In the genomic region with DNA sequence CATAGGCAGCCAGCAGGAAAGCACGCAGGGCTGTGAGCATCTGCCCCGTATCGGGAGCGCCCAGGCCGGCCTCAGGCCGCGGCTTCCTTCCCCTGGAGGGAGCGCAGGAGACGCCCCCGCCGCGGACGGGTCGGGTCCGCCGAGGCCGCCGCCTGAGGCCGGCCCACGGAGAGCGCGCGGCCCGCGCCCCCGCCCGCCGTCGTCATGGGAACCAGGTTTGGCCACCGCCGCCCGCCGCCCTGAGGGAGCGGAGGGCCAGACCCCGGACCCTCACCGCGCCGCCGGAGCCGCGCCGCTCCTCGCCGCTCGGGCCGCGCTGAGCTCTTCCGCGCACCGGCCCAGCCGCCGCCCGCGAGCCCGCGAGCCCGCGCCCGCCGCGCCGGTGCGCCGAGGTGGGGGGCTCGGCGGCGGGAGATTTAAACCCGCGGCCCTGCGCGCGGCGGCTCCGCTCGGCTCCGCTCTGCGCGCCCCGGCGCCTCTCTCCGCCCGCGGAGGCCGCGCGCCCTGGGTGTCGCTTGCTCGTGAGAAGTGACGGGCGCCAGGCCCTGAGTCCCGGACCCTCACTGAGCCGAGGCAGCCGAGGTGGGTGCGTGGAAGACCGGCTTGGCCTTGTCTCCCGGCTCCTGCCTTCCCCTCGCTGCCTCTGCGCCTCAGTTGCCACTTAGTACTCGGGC, we compare ENCODE assay signal across 8 mouse cellular contexts. TPM values are rescaled to one million over a fixed set of nuclear protein-coding genes. Genes with fewer than 3 reads are reported as not detected.
DNase-seq lines count a peak whose midpoint lies in the region; ATAC-seq and TF ChIP-seq lines count a peak whose summit lies in the region.

Gene Ica1l (minus strand): TSS at position 389 of the 674 bp plus-strand sequence.

- H3K4me1 ChIP-seq in embryonic facial prominence, embryonic 14.5 days (ENCODE audit: control insufficient read depth, insufficient read depth, low read length): 0 out of 2 replicates have a peak, but pooled peaks cover 2% of the 10 kb centered on the region
- 0 out of 2 replicates have a peak, but pooled peaks cover 3% of the 10 kb centered on the region for H3K4me1 ChIP-seq in heart, embryonic 12.5 days (replicated peaks)
- H3K4me1 ChIP-seq in kidney, embryonic 15.5 days: peaks cover 5% of the 10 kb centered on the region
- 0 out of 2 replicates have a peak, but pooled peaks cover 12% of the 10 kb centered on the region for H3K4me1 ChIP-seq in liver, embryonic 12.5 days
- H3K4me1 ChIP-seq in testis, adult 2 months (ENCODE audit: control insufficient read depth, insufficient read depth, low read length): no peaks in the 10 kb centered on the region; the same call in 1 of the 2 replicates

- peak; percentile 51 for DNase-seq in CD4-positive helper T cell, adult 2 months (ENCODE audit: low read depth, low spot score)
- DNase-seq in adrenal gland, postnatal 4 days (ENCODE audit: low spot score in 2 of 2): peak; percentile 20 to 39
- peak; percentile 50 for DNase-seq in embryonic facial prominence, embryonic 14.5 days (ENCODE audit: low spot score)
- peak; percentile 20 to 26 for DNase-seq in natural killer cell, adult 2 months (ENCODE audit: low spot score in 2 of 2)

- peak within 1 kb of the TSS; percentile 77 for H3K9ac ChIP-seq in embryonic facial prominence, embryonic 14.5 days (ENCODE audit: low read depth, low read length)
- peak within 1 kb of the TSS; percentile 71 for H3K9ac ChIP-seq in heart, embryonic 12.5 days
- peak within 1 kb of the TSS; percentile 64 for H3K9ac ChIP-seq in kidney, embryonic 15.5 days
- H3K9ac ChIP-seq in liver, embryonic 12.5 days: peak within 1 kb of the TSS; percentile 17; the same call in 1 of the 2 replicates

- H3K27ac ChIP-seq in embryonic facial prominence, embryonic 14.5 days (replicated peaks; ENCODE audit: low read depth, low read length): no peak within 1 kb of the TSS
- H3K27ac ChIP-seq in heart, embryonic 12.5 days (ENCODE audit: poor library complexity, severe bottlenecking): no peak within 1 kb of the TSS
- no peak within 1 kb of the TSS for H3K27ac ChIP-seq in kidney, embryonic 15.5 days
- H3K27ac ChIP-seq in liver, embryonic 12.5 days: no peak within 1 kb of the TSS
- H3K27ac ChIP-seq in testis, adult 2 months (ENCODE audit: control insufficient read depth, insufficient read depth, low read depth, low read length): peak within 1 kb of the TSS; percentile 98

- ATAC-seq in embryonic facial prominence, embryonic 14.5 days (ENCODE audit: low read depth): peak; percentile 86
- peak; percentile 75 for ATAC-seq in heart, embryonic 12.5 days (ENCODE audit: insufficient number of reproducible peaks, low FRiP score)
- ATAC-seq in kidney, embryonic 15.5 days (replicated peaks; ENCODE audit: low FRiP score): peak; percentile 93
- peak; percentile 63 for ATAC-seq in liver, embryonic 12.5 days

- no peaks in the 10 kb centered on the region for H3K9me3 ChIP-seq in embryonic facial prominence, embryonic 14.5 days (ENCODE audit: control insufficient read depth, low read length)
- H3K9me3 ChIP-seq in heart, embryonic 12.5 days (replicated peaks): peaks cover 3% of the 10 kb centered on the region
- H3K9me3 ChIP-seq in kidney, embryonic 15.5 days (replicated peaks): no peaks in the 10 kb centered on the region
- H3K9me3 ChIP-seq in liver, embryonic 12.5 days (replicated peaks): no peaks in the 10 kb centered on the region

- H3K4me2 ChIP-seq in embryonic facial prominence, embryonic 14.5 days (ENCODE audit: low read depth, low read length): peak within 1 kb of the TSS; percentile 95
- peak within 1 kb of the TSS; percentile 97 for H3K4me2 ChIP-seq in heart, embryonic 12.5 days
- H3K4me2 ChIP-seq in kidney, embryonic 15.5 days: peak within 1 kb of the TSS; percentile 98
- H3K4me2 ChIP-seq in liver, embryonic 12.5 days: peak within 1 kb of the TSS; percentile 88

- peak within 1 kb of the TSS; percentile 73 for H3K4me3 ChIP-seq in embryonic facial prominence, embryonic 14.5 days (ENCODE audit: low read depth, low read length)
- peak within 1 kb of the TSS; percentile 70 for H3K4me3 ChIP-seq in heart, embryonic 12.5 days
- peak within 1 kb of the TSS; percentile 81 for H3K4me3 ChIP-seq in kidney, embryonic 15.5 days (replicated peaks)
- peak within 1 kb of the TSS; percentile 67 for H3K4me3 ChIP-seq in liver, embryonic 12.5 days
- peak within 1 kb of the TSS; percentile 99 for H3K4me3 ChIP-seq in testis, adult 2 months (ENCODE audit: control insufficient read depth, low read depth, low read length)

- no peaks in the 10 kb centered on the region for H3K36me3 ChIP-seq in embryonic facial prominence, embryonic 14.5 days (ENCODE audit: control insufficient read depth, insufficient read depth, low read length)
- no peaks in the 10 kb centered on the region for H3K36me3 ChIP-seq in heart, embryonic 12.5 days
- no peaks in the 10 kb centered on the region for H3K36me3 ChIP-seq in kidney, embryonic 15.5 days
- no peaks in the 10 kb centered on the region for H3K36me3 ChIP-seq in liver, embryonic 12.5 days
- H3K36me3 ChIP-seq in testis, adult 2 months (ENCODE audit: control insufficient read depth, insufficient read depth, low read length): no peaks in the 10 kb centered on the region

- no peak for TF ChIP-seq POLR2A in testis, adult 2 months (IDR thresholded peaks at IDR 0.05; ENCODE audit: control insufficient read depth, low read depth, low read length)

- H3K27me3 ChIP-seq in embryonic facial prominence, embryonic 14.5 days (replicated peaks; ENCODE audit: control insufficient read depth, insufficient read depth, low read length): peaks cover 17% of the 10 kb centered on the region
- peaks cover 17% of the 10 kb centered on the region for H3K27me3 ChIP-seq in heart, embryonic 12.5 days (replicated peaks)
- H3K27me3 ChIP-seq in kidney, embryonic 15.5 days: peaks cover 22% of the 10 kb centered on the region
- H3K27me3 ChIP-seq in liver, embryonic 12.5 days (replicated peaks): peaks cover 40% of the 10 kb centered on the region
- no peaks in the 10 kb centered on the region for H3K27me3 ChIP-seq in testis, adult 2 months (ENCODE audit: control insufficient read depth, insufficient read depth, low read length)

- TF ChIP-seq CTCF in testis, adult 2 months (IDR thresholded peaks at IDR 0.05; ENCODE audit: control insufficient read depth, insufficient read depth, insufficient replicate concordance, low read depth, low read length): no peak

- WGBS in embryonic facial prominence, embryonic 14.5 days: 0% methylated on average over 19 of the region's 99 CpGs
- WGBS in heart, embryonic 12.5 days: 5% methylated on average over 91 of the region's 99 CpGs
- under 1% methylated on average over 88 of the region's 99 CpGs for WGBS in kidney, embryonic 15.5 days
- WGBS in liver, embryonic 12.5 days (ENCODE audit: insufficient replicate concordance): under 1% methylated on average over 88 of the region's 99 CpGs

RNA-seq across cellular contexts. Expression of gene Ica1l, which starts in this region (rescaled TPM):
- total RNA-seq in adrenal gland, postnatal 4 days (2021): 1 to 10 TPM; 4.4 to 4.7 TPM
- 1.9 and 2.5 TPM in 2 replicates for polyA plus RNA-seq in embryonic facial prominence, embryonic 14.5 days (2014; fragmentation: Nextera tagmentation; extraction: Ambion mirVana)
- 0.31 and 0.58 TPM in 2 replicates for polyA plus RNA-seq in heart, embryonic 12.5 days (2016; fragmentation: Nextera tagmentation; extraction: Ambion mirVana)
- 0.83 and 1.0 TPM in 2 replicates for polyA plus RNA-seq in kidney, embryonic 15.5 days (2015; fragmentation: Nextera tagmentation; extraction: Ambion mirVana)
- 0.56 and 0.69 TPM in 2 replicates for polyA plus RNA-seq in liver, embryonic 12.5 days (2016; fragmentation: Nextera tagmentation; extraction: Ambion mirVana)
- polyA plus RNA-seq in testis, adult 2 months (2012; rRNA removed): 47.9 and 53.0 TPM in 2 replicates

Comparison
In these comparisons a context has a peak if more than half of its experiments do, and no peak if none do; other contexts are left out.
1. RNA of gene Ica1l (polyA plus RNA-seq): 47.9 to 53.0 TPM in testis, adult 2 months; 1.9 to 2.5 TPM in embryonic facial prominence, embryonic 14.5 days, 0.83 to 1.0 TPM in kidney, embryonic 15.5 days, 0.56 to 0.69 TPM in liver, embryonic 12.5 days and 0.31 to 0.58 TPM in heart, embryonic 12.5 days; every median in the first group is over 10 times any median in the second.
2. Peak in ATAC-seq, H3K4me3 ChIP-seq, H3K9ac ChIP-seq and H3K4me2 ChIP-seq in heart, embryonic 12.5 days; RNA of the gene not detected or under 1 TPM.
3. Peak in ATAC-seq, H3K4me3 ChIP-seq, H3K9ac ChIP-seq and H3K4me2 ChIP-seq in liver, embryonic 12.5 days; RNA of the gene not detected or under 1 TPM.
4. H3K9ac ChIP-seq: peak in every context shown above with its lines; median percentile 77 in embryonic facial prominence, embryonic 14.5 days; 71 in heart, embryonic 12.5 days; 64 in kidney, embryonic 15.5 days; 17 in liver, embryonic 12.5 days.
5. Peak in every context shown above with its lines, with median percentiles within 50 percentile points of each other: DNase-seq, ATAC-seq, H3K4me2 ChIP-seq and H3K4me3 ChIP-seq.